Mouse (Mus musculus): Measurements from ENCODE around the gene Zfp385b. TPM values are rescaled to one million over a fixed set of nuclear protein-coding genes. Genes with fewer than 3 reads are reported as not detected.

Gene Zfp385b
- polyA plus RNA-seq, 1 experiment from 2014 or later, result 2.2 TPM

DNA sequence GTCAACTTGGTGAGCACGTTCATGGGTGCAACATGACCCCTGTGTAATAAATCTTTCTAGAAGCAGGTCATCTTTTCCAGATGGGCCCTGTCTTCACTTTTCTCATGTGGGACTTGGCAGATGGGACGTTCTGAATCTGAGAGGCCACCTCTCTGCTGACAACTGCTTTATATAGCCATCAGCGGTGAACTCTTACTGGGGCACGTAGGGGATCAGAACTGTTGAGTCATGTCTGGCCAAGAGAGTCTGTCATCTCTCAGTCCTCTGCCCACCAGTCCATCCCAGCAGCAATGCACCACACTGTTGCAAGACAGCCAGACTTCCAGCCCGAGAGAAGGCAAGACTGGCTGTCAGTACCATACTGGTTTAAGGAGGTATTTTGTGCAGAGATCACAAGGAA, 293.1 kb downstream of the Zfp385b start:
- no peak for DNase-seq (ENCODE audit: low spot score)

DNA sequence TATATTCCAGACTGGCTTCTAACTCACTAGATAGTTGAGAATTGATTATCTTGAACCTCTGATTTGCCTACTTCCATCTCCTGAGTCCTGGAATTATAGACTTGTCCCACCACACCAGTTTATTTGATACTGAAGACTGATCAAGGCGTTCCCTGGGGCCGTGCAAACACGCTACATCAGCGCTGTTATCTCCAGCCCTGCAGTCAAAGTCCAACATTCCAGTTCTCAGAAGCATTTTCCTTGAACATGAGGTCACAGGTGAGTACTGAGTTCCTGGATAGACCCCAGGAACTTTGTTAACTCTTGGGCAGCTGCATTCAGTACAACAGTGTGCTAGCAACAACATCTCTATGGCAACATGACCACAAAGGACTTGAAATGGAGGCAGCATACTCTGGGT, 297.2 kb downstream of the Zfp385b start:
- DNase-seq (ENCODE audit: low spot score), result no peak

DNA sequence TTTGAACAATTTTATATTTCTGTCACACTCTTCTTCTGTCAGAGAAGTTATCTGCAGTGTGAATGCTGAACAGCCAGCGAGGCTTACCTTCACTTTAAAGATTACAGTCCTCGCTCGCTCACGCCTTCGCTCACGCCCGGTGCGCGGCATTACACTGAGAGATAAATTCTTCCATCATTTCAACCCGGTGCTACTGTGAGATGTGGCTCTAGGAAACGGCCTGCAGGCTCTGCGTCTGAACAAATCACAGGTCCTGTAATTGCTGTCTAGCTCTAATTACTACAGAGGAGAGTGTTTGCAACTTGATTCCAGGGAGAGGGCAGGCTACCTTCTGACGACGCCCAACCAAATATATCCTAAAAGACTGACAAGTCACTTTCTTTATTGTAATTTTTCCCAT, 300.1 kb downstream of the Zfp385b start:
- DNase-seq (ENCODE audit: low spot score), result no peak

DNA sequence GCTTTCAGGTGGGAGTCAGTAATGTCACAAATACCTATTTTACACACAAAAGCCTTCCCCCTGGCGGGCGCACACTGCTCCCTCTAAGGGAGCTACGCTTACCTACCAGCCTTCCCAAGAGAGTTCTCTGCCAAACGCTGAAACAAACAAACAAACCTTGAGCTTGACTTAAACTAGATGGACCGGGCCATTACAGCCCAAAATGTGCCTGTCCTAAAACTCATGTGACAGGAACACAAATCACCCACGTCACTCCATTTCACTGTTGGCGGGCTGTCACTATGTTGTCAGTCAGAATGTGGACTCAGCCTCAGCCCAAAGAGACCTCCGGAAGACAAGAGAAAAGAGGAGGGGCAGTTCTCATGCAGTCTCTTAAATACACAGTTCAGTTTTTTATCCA, 300.7 kb downstream of the Zfp385b start:
- DNase-seq (ENCODE audit: low spot score), result no peak

DNA sequence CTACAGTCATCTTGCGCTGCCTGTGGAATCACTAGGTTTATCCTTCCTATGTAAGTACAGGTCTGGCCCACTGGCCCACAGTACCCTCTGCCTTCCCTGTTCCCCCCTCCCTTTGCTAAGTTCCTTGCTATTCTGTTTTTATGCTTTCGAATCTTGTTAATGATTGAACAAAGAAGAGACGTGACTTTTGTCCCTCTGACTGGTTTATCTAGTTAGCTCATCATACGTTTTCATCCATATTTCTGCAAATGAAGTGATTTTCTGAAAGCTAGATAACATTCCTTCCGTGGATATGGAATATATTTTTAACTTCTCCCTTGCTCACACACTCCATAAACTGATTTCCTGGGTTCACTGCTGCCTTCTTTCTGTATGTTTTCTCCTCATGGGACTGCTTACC, 302.8 kb downstream of the Zfp385b start:
- no peak for DNase-seq (ENCODE audit: low spot score)

DNA sequence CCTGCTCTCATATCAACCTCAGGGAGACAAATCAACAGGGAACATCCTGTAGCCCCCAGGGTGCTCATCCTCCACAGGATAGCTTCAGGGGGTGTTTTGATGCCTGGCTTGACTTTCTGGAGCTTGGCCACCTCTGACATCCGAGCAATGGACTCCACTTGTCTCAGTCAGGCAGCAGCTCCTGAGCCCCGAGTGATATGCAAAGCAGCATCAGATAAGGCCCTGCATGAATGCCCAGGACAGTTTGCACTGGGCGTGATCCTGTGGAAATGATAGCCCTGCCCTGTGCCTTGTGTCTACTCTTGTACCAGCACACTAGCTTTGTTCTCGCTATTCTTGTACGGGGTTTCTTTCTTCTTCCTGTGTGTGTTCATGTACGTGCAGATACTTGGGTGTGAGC, 303.8 kb downstream of the Zfp385b start:
- no peak for DNase-seq (ENCODE audit: low spot score)

GRCm38 (mm10) chr2:77515011-77515410, 304.4 kb downstream of the Zfp385b start:
- no peak for DNase-seq (ENCODE audit: low spot score)

- no peak for DNase-seq (ENCODE audit: low spot score)
Measured at GRCm38 (mm10) chr2:77514476-77514875, 305.0 kb downstream of the Zfp385b start.

DNA sequence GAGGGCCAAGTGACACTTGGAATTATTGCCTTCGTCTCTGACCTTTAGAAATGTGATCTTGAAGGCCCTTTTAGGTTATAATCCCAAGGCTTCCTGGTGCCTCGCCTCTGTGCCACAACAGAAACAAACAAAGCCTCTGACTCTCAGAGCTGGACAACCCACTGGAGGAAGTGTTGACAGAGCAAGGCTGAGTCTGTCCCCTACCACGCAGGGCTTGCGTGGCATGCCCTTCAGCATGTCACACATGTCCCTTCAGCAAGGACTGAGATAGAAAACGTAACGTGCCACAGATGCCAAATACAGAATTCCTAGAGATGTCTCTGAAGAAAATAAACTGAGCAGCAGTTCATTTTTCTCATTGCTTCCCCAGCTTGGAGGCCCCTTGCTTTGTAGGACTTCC, 310.7 kb downstream of the Zfp385b start:
- DNase-seq (ENCODE audit: low spot score), result no peak

DNA sequence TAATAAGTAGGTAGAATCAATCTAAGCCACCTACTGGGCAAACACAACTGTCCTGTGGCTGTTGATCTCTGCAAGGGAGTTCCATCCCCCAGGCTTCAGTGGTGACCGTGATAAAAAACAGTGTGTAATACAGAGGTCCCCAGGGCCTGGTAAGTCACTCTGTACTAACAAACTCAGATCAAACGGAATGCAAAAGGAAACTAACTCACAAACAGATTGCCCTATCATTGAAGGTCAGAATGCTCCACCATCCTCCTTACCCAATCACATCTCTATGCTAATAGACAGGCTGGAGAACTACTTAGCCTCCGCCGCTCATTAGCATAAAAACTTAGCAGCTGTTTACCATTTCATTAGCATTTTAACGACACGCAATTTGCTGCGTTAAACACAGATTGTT, 313.1 kb downstream of the Zfp385b start:
- DNase-seq (ENCODE audit: low spot score), result no peak

- no peak for DNase-seq (ENCODE audit: low spot score)
Measured at GRCm38 (mm10) chr2:77505614-77506013, 313.8 kb downstream of the Zfp385b start.

- no peak for DNase-seq (ENCODE audit: low spot score)
Measured at GRCm38 (mm10) chr2:77503674-77504351, 315.6 kb downstream of the Zfp385b start.

DNA sequence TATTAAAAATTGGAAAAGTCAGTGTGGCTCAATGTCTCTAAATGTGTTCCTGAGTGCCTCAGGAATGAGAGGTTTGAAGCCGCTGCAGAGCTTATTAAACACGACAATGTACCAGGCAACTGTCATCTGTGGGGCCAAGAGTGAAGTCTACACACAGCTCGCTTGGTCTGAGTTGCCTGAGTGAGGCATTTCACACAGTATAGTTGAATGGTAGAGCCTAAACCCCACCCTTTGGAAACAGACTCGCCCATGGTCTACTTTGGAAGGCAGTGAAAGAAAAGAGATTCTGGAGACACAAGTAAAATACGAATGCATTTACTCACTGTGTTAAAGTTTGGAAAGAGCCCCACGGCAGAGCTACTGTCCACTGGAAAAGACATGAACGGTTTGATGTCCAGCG, 316.2 kb downstream of the Zfp385b start:
- DNase-seq (ENCODE audit: low spot score), result no peak

GRCm38 (mm10) chr2:77502458-77502857, 317.0 kb downstream of the Zfp385b start:
- DNase-seq (ENCODE audit: low spot score), result no peak

DNA sequence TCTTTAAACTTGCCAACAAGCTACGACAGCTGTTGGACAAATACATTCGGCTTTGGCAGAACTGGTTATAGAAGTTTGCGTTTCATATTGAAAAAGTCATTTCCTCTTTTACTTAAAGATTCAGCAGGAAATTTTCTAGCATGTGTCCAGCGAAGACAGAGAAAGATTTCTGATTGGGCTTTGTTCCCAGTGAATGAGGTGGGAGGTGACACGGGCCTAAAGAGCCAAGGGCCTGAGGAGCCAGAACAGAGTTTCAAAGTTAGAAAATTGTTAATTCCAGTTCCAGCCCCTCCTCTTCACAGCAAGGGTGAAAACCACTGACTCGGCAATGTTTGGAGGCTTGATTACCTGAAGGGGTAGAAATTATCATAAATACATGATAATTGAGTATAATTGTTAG, 319.0 kb downstream of the Zfp385b start:
- DNase-seq (ENCODE audit: low spot score), result no peak

DNA sequence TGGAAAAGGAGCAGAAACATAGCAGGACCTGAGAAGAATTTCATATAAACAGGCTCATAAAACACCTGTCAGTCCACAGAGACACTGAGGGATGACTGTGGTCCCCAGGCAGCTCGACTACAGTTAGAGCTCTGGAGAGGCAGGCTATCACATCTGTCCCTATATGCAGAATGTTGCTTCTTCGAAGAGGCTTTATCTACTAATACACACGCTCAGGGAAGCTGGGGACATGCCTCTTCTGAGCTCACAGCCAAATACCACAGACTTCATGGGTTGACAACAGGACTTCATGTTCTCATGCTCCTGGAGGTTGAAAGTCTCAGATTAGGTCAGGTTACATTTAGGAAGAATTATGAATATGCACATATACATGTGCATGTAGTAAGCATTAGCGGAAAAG, 321.1 kb downstream of the Zfp385b start:
- DNase-seq (ENCODE audit: low spot score), result no peak

GRCm38 (mm10) chr2:77497942-77498341, 321.5 kb downstream of the Zfp385b start:
- DNase-seq (ENCODE audit: low spot score), result no peak

- DNase-seq (ENCODE audit: low spot score), result no peak
Measured at GRCm38 (mm10) chr2:77496071-77496470, 323.4 kb downstream of the Zfp385b start.

GRCm38 (mm10) chr2:77495344-77495743, 324.1 kb downstream of the Zfp385b start:
- DNase-seq (ENCODE audit: low spot score), result no peak

GRCm38 (mm10) chr2:77493695-77494094, 325.7 kb downstream of the Zfp385b start:
- DNase-seq (ENCODE audit: low spot score), result no peak

DNA sequence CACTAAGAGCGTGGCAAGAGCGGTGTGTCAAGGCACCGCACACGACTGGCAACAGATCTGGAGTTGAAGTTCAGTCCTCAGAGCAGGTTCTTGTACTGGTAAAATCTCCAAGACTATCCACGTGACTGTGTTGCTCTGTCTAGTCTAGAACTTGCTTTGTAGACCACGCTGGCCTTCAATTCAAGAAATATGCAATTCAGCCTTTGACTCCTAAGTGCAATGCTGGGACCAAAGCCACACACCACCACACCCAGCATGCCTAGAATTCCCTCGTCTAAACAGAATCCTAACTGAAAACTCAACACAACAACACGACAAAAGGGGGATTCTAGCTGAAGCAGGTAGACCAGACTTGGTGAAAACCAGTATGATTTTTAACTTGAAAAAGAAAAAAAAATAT, 332.3 kb downstream of the Zfp385b start:
- DNase-seq (ENCODE audit: low spot score), result no peak

DNA sequence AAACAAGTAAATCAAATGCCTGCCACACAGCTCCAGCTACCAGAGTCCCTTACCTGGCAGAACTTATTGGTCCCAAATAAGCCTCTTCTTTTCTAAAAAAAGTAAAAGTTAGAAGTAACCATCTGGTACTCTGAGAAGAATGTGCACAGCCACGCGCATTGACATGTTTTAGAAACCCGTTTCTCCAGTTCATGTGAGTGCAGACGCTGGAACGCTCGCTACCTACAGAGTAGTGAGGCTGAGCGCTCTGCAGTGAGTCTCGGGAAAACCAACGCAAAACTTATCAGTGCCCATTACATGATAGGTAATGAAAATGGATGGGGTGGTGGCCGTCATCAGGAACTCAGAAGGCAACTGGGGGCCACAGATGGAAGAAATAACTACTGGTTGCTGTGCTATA, 338.2 kb downstream of the Zfp385b start:
- no peak for DNase-seq (ENCODE audit: low spot score)

GRCm38 (mm10) chr2:77477536-77477935, 341.9 kb downstream of the Zfp385b start:
- DNase-seq (ENCODE audit: low spot score), result no peak

DNA sequence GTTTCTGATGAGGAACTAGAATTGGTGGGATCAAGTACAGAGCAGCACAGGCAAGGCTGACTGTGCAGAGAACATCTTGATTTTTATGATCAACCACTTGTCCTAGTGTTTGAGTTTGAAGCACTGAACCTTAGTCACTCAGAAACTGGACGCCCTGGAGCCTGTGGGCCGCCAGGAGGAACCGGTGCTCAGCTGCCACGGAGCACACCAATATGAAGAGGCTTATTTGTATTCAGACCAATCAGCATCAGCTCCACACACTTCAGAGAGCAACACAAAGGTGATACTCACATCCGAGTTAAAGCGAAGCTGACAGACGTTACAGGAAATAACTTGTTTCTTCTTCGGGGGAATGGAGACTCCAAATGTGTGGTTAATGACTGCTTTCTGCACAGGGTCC, 343.0 kb downstream of the Zfp385b start:
- DNase-seq (ENCODE audit: low spot score), result no peak
